ENCODE assay signal across 8 mouse cellular contexts in genomic region chr13:42053656-42054055, GRCm38 (mm10). TPM values are rescaled to one million over a fixed set of nuclear protein-coding genes. Genes with fewer than 3 reads are reported as not detected.
DNase-seq lines count a peak whose midpoint lies in the region; ATAC-seq and TF ChIP-seq lines count a peak whose summit lies in the region.

No protein-coding gene starts in this region.

- peak overlapping the region; percentile 90 for H3K4me3 ChIP-seq in forebrain, embryonic 16.5 days (replicated peaks; ENCODE audit: low read length)
- H3K4me3 ChIP-seq in liver, postnatal 0 days (ENCODE audit: low read depth, low read length), result peak overlapping the region; percentile 97

- intact Hi-C loops in heart, postnatal 36 days (cut with DNase I), result loop anchor here (5.0 kb wide), 4 partner anchors 49 to 306 kb away; partner anchors contain the start of gene Edn1
- intact Hi-C loops in gastrocnemius, postnatal 36 days (cut with DNase I), result loop anchor here (5.0 to 10.0 kb wide), 2 partner anchors 406 to 1319 kb away; partner anchors contain the start of gene Tfap2a

- no peak overlapping the region for H3K27ac ChIP-seq in forebrain, embryonic 16.5 days (ENCODE audit: low read length)
- peak overlapping the region; percentile 98 for H3K27ac ChIP-seq in liver, postnatal 0 days (ENCODE audit: low read depth)

- no peak for TF ChIP-seq CTCF in liver, postnatal 0 days (IDR thresholded peaks at IDR 0.05; ENCODE audit: low read depth)

- peaks cover 5% of the 10 kb centered on the region for H3K36me3 ChIP-seq in forebrain, embryonic 16.5 days (ENCODE audit: control insufficient read depth, insufficient read depth)
- peaks cover 26% of the 10 kb centered on the region for H3K36me3 ChIP-seq in liver, postnatal 0 days (replicated peaks; ENCODE audit: insufficient read depth, low read length)

- H3K4me2 ChIP-seq in forebrain, embryonic 16.5 days (ENCODE audit: low read length), result peak overlapping the region; percentile 69
- H3K4me2 ChIP-seq in liver, postnatal 0 days (ENCODE audit: low read depth, low read length), result peak overlapping the region; percentile 94

- no peaks in the 10 kb centered on the region for H3K27me3 ChIP-seq in forebrain, embryonic 16.5 days (replicated peaks; ENCODE audit: control insufficient read depth, insufficient read depth, low read length)
- H3K27me3 ChIP-seq in liver, postnatal 0 days (ENCODE audit: insufficient read depth, low read length), result no peaks in the 10 kb centered on the region

- WGBS in forebrain, embryonic 16.5 days, result 36% methylated on average over 2 of the region's 2 CpGs
- 11% methylated on average over 2 of the region's 2 CpGs for WGBS in liver, postnatal 0 days (ENCODE audit: insufficient replicate concordance)

- no peaks in the 10 kb centered on the region for H3K9me3 ChIP-seq in forebrain, embryonic 16.5 days (ENCODE audit: control insufficient read depth, low read length)
- no peaks in the 10 kb centered on the region for H3K9me3 ChIP-seq in liver, postnatal 0 days (ENCODE audit: low read length)

- H3K4me1 ChIP-seq in forebrain, embryonic 16.5 days (replicated peaks; ENCODE audit: control insufficient read depth, insufficient read depth, low read length), result peaks cover 27% of the 10 kb centered on the region
- peaks cover 8% of the 10 kb centered on the region for H3K4me1 ChIP-seq in liver, postnatal 0 days (ENCODE audit: insufficient read depth)

- TF ChIP-seq EP300 in liver, postnatal 0 days (IDR thresholded peaks at IDR 0.05; ENCODE audit: low read depth), result no peak

- DNase-seq in heart, adult 11 months, result peak; percentile 61
- DNase-seq in heart, postnatal 36 days, result no peak
- peak; percentile 46 for DNase-seq in ES-CJ7 (ENCODE audit: low read depth, low spot score)
- DNase-seq in liver, postnatal 0 days, result no peak
- DNase-seq in thymus, adult 18-20 months, result no peak
- DNase-seq in gastrocnemius, postnatal 36 days, result no peak
- no peak for DNase-seq in cerebellum, adult 8-10 months

- peak overlapping the region; percentile 93 for H3K9ac ChIP-seq in forebrain, embryonic 16.5 days (replicated peaks; ENCODE audit: low read depth, low read length)
- peak overlapping the region; percentile 93; the same call in 1 of the 2 replicates for H3K9ac ChIP-seq in liver, postnatal 0 days (replicated peaks)

- no peak for ATAC-seq in forebrain, embryonic 16.5 days
- ATAC-seq in liver, postnatal 0 days, result no peak

RNA-seq across cellular contexts. Expression of gene Hivep1, which starts 1.8 kb away (rescaled TPM):
- total RNA-seq in heart, postnatal 36 days (2021), result 10 to 100 TPM; 25.6 to 27.4 TPM
- polyA plus RNA-seq in forebrain, embryonic 16.5 days (2015; fragmentation: Nextera tagmentation; extraction: Ambion mirVana), result 16.6 and 18.9 TPM in 2 replicates
- 3.1 and 4.5 TPM in 2 replicates for polyA plus RNA-seq in liver, postnatal 0 days (2015; fragmentation: Nextera tagmentation; extraction: Ambion mirVana)
- total RNA-seq in gastrocnemius, postnatal 36 days (2021), result 10 to 100 TPM; 13.2 to 14.3 TPM

Comparison
In these comparisons a context has a peak if more than half of its experiments do, and no peak if none do; other contexts are left out.
1. DNase-seq: peak in heart, adult 11 months (single experiment) and ES-CJ7 (single experiment); none in heart, postnatal 36 days (0 of 2), liver, postnatal 0 days (single experiment), thymus, adult 18-20 months (0 of 2), gastrocnemius, postnatal 36 days (0 of 2) and cerebellum, adult 8-10 months (single experiment).